Mouse (Mus musculus): ENCODE measurements at regions not wholly inside any gene's neighbourhood (a gene's known extent, or its start where the extent isn't known, plus 50 kb on each side); places are given as distances from the start of the nearest gene placed in this dataset.
A peak's percentile ranks its signal among the peaks of the same experiment; 100 is the strongest.
"Not testable (repeated sequence)": the region's sequence is repeated elsewhere in the genome, so short reads cannot be mapped to it uniquely, and the experiment has no call there.

- DNase-seq (ENCODE audit: inconsistent ontology term), result peak; percentile 40
Observed at GRCm38 (mm10) chr12:36933118-36933610, 175.2 kb upstream of the Meox2 start.

GRCm38 (mm10) chr12:36943903-36944302, 164.4 kb upstream of the Meox2 start:
- no peak for DNase-seq (ENCODE audit: inconsistent ontology term)

GRCm38 (mm10) chr12:36945964-36946363, 162.4 kb upstream of the Meox2 start:
- DNase-seq (ENCODE audit: inconsistent ontology term), result no peak

GRCm38 (mm10) chr12:36947902-36948301, 160.4 kb upstream of the Meox2 start:
- no peak for DNase-seq (ENCODE audit: inconsistent ontology term)

GRCm38 (mm10) chr12:36949096-36949738, 159.1 kb upstream of the Meox2 start:
- no peak for DNase-seq (ENCODE audit: inconsistent ontology term)

GRCm38 (mm10) chr12:36974432-36975094, 133.8 kb upstream of the Meox2 start:
- no peak for DNase-seq (ENCODE audit: inconsistent ontology term)

GRCm38 (mm10) chr12:36977141-36977540, 131.2 kb upstream of the Meox2 start:
- DNase-seq (ENCODE audit: inconsistent ontology term), result no peak

- DNase-seq (ENCODE audit: inconsistent ontology term), result no peak
Observed at GRCm38 (mm10) chr12:36991135-36991534, 117.2 kb upstream of the Meox2 start.

- no peak for DNase-seq (ENCODE audit: inconsistent ontology term)
Observed at GRCm38 (mm10) chr12:36991970-36992369, 116.4 kb upstream of the Meox2 start.

GRCm38 (mm10) chr12:37001401-37001800, 106.9 kb upstream of the Meox2 start:
- DNase-seq (ENCODE audit: inconsistent ontology term), result no peak

GRCm38 (mm10) chr12:37005262-37005661, 103.1 kb upstream of the Meox2 start:
- no peak for DNase-seq (ENCODE audit: inconsistent ontology term)

GRCm38 (mm10) chr12:37010306-37010705, 98.0 kb upstream of the Meox2 start:
- no peak for DNase-seq (ENCODE audit: inconsistent ontology term)

- no peak for DNase-seq (ENCODE audit: inconsistent ontology term)
Observed at GRCm38 (mm10) chr12:37014401-37014800, 93.9 kb upstream of the Meox2 start.

GRCm38 (mm10) chr12:37014945-37015344, 93.4 kb upstream of the Meox2 start:
- not testable (repeated sequence) for DNase-seq (ENCODE audit: inconsistent ontology term)

GRCm38 (mm10) chr12:37015474-37016248, 92.7 kb upstream of the Meox2 start:
- DNase-seq (ENCODE audit: inconsistent ontology term), result no peak

GRCm38 (mm10) chr12:37047191-37047590, 61.1 kb upstream of the Meox2 start:
- DNase-seq (ENCODE audit: inconsistent ontology term), result no peak

GRCm38 (mm10) chr12:37050596-37050995, 57.7 kb upstream of the Meox2 start:
- peak; percentile 85 for DNase-seq (ENCODE audit: inconsistent ontology term)

- DNase-seq (ENCODE audit: inconsistent ontology term), result no peak
Observed at GRCm38 (mm10) chr12:37057411-37057810, 50.9 kb upstream of the Meox2 start.

All from Muller cell, postnatal 12 days (primary cell).